8 mouse cellular contexts compared by ENCODE assay signal in genomic region chr10:25298264-25298671, GRCm38 (mm10). TPM values are rescaled to one million over a fixed set of nuclear protein-coding genes. Genes with fewer than 3 reads are reported as not detected.
DNase-seq lines count a peak whose midpoint lies in the region; ATAC-seq and TF ChIP-seq lines count a peak whose summit lies in the region.

No protein-coding gene starts in this region.

- WGBS in spleen, adult 2 months: 65% methylated on average over 4 of the region's 4 CpGs
- 27% methylated on average over 4 of the region's 4 CpGs for WGBS in heart, adult 2 months
- WGBS in kidney, embryonic 15.5 days: 79% methylated on average over 4 of the region's 4 CpGs

- no peak for TF ChIP-seq POLR2A in spleen, adult 2 months (IDR thresholded peaks at IDR 0.05; ENCODE audit: low read depth, low read length)
- TF ChIP-seq POLR2A in heart, adult 2 months (IDR thresholded peaks at IDR 0.05; ENCODE audit: insufficient read depth, low read depth, low read length): 0 out of 2 replicates have a peak, but pooled peaks have one; percentile 18

- no peaks in the 10 kb centered on the region for H3K27me3 ChIP-seq in spleen, adult 2 months (ENCODE audit: control insufficient read depth, insufficient read depth, low read length)
- H3K27me3 ChIP-seq in heart, adult 2 months (ENCODE audit: control insufficient read depth, insufficient read depth, low read length): no peaks in the 10 kb centered on the region
- no peaks in the 10 kb centered on the region for H3K27me3 ChIP-seq in kidney, embryonic 15.5 days
- H3K27me3 ChIP-seq in megakaryocyte, embryonic 14.5 days (replicated peaks): no peaks in the 10 kb centered on the region

- H3K4me2 ChIP-seq in kidney, embryonic 15.5 days: peak overlapping the region; percentile 71

- TF ChIP-seq CTCF in spleen, adult 2 months (IDR thresholded peaks at IDR 0.05; ENCODE audit: extremely low read depth, insufficient read depth, insufficient read length, insufficient replicate concordance): no peak
- TF ChIP-seq CTCF in heart, adult 2 months (IDR thresholded peaks at IDR 0.05): no peak

- H3K4me3 ChIP-seq in spleen, adult 2 months (ENCODE audit: extremely low read depth, insufficient read depth, insufficient read length): no peak overlapping the region
- peak overlapping the region; percentile 60 for H3K4me3 ChIP-seq in heart, adult 2 months
- peak overlapping the region; percentile 77 for H3K4me3 ChIP-seq in kidney, embryonic 15.5 days (replicated peaks)
- peak overlapping the region; percentile 94 for H3K4me3 ChIP-seq in megakaryocyte, embryonic 14.5 days (replicated peaks)

- H3K36me3 ChIP-seq in spleen, adult 2 months (ENCODE audit: control insufficient read depth, insufficient read depth, low read length): no peaks in the 10 kb centered on the region
- no peaks in the 10 kb centered on the region; the same call in 1 of the 2 replicates for H3K36me3 ChIP-seq in heart, adult 2 months (ENCODE audit: control insufficient read depth, insufficient read depth, low read length)
- H3K36me3 ChIP-seq in kidney, embryonic 15.5 days: no peaks in the 10 kb centered on the region
- no peaks in the 10 kb centered on the region for H3K36me3 ChIP-seq in megakaryocyte, embryonic 14.5 days (replicated peaks; ENCODE audit: low read length)

- H3K79me2 ChIP-seq in heart, adult 2 months (replicated peaks; ENCODE audit: control insufficient read depth, insufficient read depth, low read length): no peaks in the 10 kb centered on the region; the same call in 1 of the 2 replicates

- no peak for DNase-seq in spleen, adult 2 months (ENCODE audit: low read depth in 1 of 2, low spot score in 2 of 2)
- no peak for DNase-seq in spleen, adult 18-20 months
- DNase-seq in heart, adult 2 months: peak; percentile 43 to 46
- DNase-seq in right cerebral cortex, postnatal 4 days: no peak
- no peak for DNase-seq in testis, postnatal 10 days (ENCODE audit: low spot score)
- no peak for DNase-seq in gastrocnemius, postnatal 14 days

- H3K9me3 ChIP-seq in kidney, embryonic 15.5 days (replicated peaks): no peaks in the 10 kb centered on the region
- H3K9me3 ChIP-seq in megakaryocyte, embryonic 14.5 days: no peaks in the 10 kb centered on the region

- H3K9ac ChIP-seq in heart, adult 2 months (ENCODE audit: low read depth, low read length): no peak overlapping the region; the same call in 1 of the 2 replicates
- 0 out of 2 replicates have a peak overlapping the region, but pooled peaks have one; percentile 5 for H3K9ac ChIP-seq in kidney, embryonic 15.5 days

- no peak for ATAC-seq in kidney, embryonic 15.5 days (replicated peaks; ENCODE audit: low FRiP score)

- intact Hi-C loops in heart, adult 2 months (cut with DNase I): loop anchor here (2.0 kb wide), 1 partner anchor 33 kb away; no protein-coding TSS in a partner anchor
- intact Hi-C loops in gastrocnemius, postnatal 14 days (cut with DNase I; ENCODE audit: low total_unique reads): no loop called here

- H3K27ac ChIP-seq in spleen, adult 2 months (ENCODE audit: insufficient read depth, low read length): peak overlapping the region; percentile 2; the same call in 1 of the 2 replicates
- H3K27ac ChIP-seq in heart, adult 2 months: peak overlapping the region; percentile 77
- H3K27ac ChIP-seq in kidney, embryonic 15.5 days: peak overlapping the region; percentile 97

- H3K4me1 ChIP-seq in spleen, adult 2 months (ENCODE audit: control insufficient read depth, insufficient read depth, insufficient read length): peaks cover 7% of the 10 kb centered on the region
- H3K4me1 ChIP-seq in heart, adult 2 months (ENCODE audit: control insufficient read depth, insufficient read depth, low read length): peaks cover 5% of the 10 kb centered on the region
- peaks cover 30% of the 10 kb centered on the region for H3K4me1 ChIP-seq in kidney, embryonic 15.5 days
- H3K4me1 ChIP-seq in megakaryocyte, embryonic 14.5 days: peaks cover 69% of the 10 kb centered on the region

- TF ChIP-seq EP300 in heart, adult 2 months (IDR thresholded peaks at IDR 0.05; ENCODE audit: insufficient read depth, low read depth, low read length): no peak

RNA-seq across cellular contexts. Expression of gene Akap7, which starts 9.4 kb away (rescaled TPM):
- polyA plus RNA-seq in spleen, adult 2 months (2012; rRNA removed): 5.2 and 6.7 TPM in 2 replicates
- total RNA-seq in heart, adult 2 months (2021): 10 to 100 TPM; 56.2 to 59.1 TPM
- polyA plus RNA-seq in heart, adult 2 months (2012; rRNA removed): 17.2 and 31.1 TPM in 2 replicates
- 20.6 and 26.7 TPM in 2 replicates for polyA plus RNA-seq in kidney, embryonic 15.5 days (2015; fragmentation: Nextera tagmentation; extraction: Ambion mirVana)
- 10.6 and 14.7 TPM in 2 replicates for polyA plus RNA-seq in megakaryocyte, embryonic 14.5 days (2012; ENCODE audit: insufficient read depth, low replicate concordance)
- total RNA-seq in gastrocnemius, postnatal 14 days (2021): 10 to 100 TPM; 36.8 to 41.5 TPM

Comparison
In these comparisons a context has a peak if more than half of its experiments do, and no peak if none do; other contexts are left out.
1. DNase-seq: peak in heart, adult 2 months (2 of 2); none in spleen, adult 2 months (0 of 2), spleen, adult 18-20 months (0 of 2), right cerebral cortex, postnatal 4 days (single experiment), testis, postnatal 10 days (single experiment) and gastrocnemius, postnatal 14 days (single experiment).
2. H3K27ac ChIP-seq: peak in every context shown above with its lines; median percentile 97 in kidney, embryonic 15.5 days; 77 in heart, adult 2 months; 2 in spleen, adult 2 months.